Mouse (Mus musculus) cerebellum, postnatal 4 days (tissue): ENCODE measurements around the gene Hao1.

Experiments
- DNase-seq, 2 experiments: peaks; one replicate each; pipeline ENCODE4 v3.0.0; 2022; ENCODE audit warnings: low spot score in 2 of 2, mixed read lengths in 1 of 2

Gene Hao1

DNA sequence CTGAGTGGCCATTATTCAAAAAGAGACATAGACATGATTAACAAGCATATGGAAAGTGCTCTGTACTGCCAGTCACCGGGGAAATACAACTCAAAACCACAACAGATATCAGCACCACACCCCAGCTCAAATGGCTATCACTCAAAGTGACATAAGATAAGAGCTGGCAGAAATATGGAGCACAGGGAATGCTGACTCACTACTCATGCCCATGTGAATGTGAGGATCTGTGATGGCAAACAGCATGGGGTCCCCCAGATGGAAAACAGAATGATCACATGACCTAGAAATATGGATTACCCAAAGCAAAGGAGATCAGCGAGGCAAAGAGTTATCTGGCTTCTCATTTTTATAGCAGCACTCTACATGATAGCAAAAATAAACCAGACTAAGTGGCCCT lies 89.0 kb downstream of the Hao1 start:
- no peak for DNase-seq

- DNase-seq: no peak
Measured at GRCm38 (mm10) chr2:134462321-134462720, 91.8 kb downstream of the Hao1 start.

DNA sequence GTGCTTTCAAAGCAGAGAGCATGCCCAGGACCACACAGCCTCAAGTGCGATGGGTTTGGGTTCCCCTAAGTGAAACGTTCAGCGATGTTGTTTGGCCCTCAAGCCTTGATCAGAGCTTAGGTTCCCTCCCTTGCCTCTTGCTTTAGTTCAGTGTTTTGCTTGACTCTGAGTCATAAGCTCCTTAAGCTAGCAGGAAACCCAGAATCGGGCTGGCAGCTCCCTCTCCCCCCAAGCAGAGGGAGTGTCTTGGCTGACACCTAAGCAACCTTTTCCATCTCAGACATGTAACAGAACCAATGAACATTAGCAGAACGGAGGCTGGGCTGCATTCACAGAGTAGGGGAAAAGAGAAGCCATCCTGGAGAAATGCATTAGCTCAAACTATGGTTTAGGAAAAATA lies 93.3 kb downstream of the Hao1 start:
- no peak for DNase-seq

DNA sequence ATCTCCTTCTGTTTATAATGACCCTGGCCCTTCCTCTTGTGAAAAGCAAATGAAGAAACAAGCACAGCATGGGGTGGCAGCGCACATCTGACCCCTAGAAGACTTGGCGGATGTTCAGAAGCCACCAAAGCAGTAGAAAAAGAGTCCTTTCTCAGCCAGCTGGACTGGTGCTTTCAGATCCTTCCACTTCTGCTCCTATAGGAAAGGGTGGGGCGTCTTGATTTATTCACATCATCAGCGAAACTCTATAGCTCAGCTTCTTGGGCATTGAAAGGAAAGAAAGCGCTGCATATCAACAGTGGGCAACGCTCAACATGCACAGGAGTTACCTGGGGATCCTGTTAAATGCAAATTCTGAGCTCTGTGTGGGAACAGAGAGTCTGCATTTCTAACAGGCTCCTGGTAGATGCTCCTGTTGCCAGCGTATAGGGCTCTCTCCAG lies 98.1 kb downstream of the Hao1 start:
- DNase-seq: peak in 1 of 2 experiments; percentile 23

GRCm38 (mm10) chr2:134452748-134453147 lies 101.4 kb downstream of the Hao1 start:
- DNase-seq: no peak

DNA sequence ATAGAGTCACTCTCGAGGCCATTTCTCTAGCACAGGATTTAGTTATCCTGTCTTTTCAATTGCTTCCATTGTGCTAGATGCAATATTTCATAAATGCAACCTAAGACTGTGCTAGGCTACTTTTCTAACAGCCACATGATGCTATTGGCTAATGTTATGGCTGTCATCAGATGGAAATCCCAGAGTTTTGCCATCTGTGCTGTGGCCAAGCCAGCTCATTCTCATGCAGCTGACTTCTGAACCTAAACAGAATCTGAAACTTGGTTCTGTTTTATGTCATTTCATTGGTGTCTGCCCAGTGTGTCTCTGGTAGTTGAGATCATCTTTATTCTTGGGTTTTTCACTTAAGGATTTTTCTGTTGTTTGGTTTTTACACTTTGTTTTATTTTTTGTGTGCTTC lies 103.2 kb downstream of the Hao1 start:
- no peak for DNase-seq
